Mouse (Mus musculus) ES-E14 (cell line): ENCODE data around the gene Kndc1.

Experiments
- CHD2 ChIP-seq: IDR thresholded peaks from 2 replicates; pipeline ENCODE4 v1.6.1; 2014; ENCODE audit warnings: mild to moderate bottlenecking, low read depth, low read length, inconsistent platforms
- HCFC1 ChIP-seq: IDR thresholded peaks from 2 replicates; pipeline ENCODE4 v1.6.1; 2012; ENCODE audit warnings: low read length, inconsistent platforms, borderline replicate concordance; ENCODE audit not compliant: insufficient read depth
- MAFK ChIP-seq: IDR thresholded peaks from 2 replicates; pipeline ENCODE4 v1.6.1; 2014; ENCODE audit warnings: mild to moderate bottlenecking, low read depth, low read length, inconsistent platforms; ENCODE audit not compliant: insufficient read depth

GRCm38 (mm10) chr7:139914141-139915047, 19.9 kb downstream of the Kndc1 start:
- no peak for TF ChIP-seq HCFC1
- TF ChIP-seq MAFK = no peak
- TF ChIP-seq CHD2 = no peak
